Mouse (Mus musculus) stomach, postnatal 0 days (tissue): ENCODE data around the gene Cftr.

Experiments used
- CTCF ChIP-seq: IDR thresholded peaks from 2 replicates; pipeline ENCODE4 v1.5.1; 2016; ENCODE audit warnings: antibody characterized with exemption, low read depth, mild to moderate bottlenecking, moderate library complexity
- EP300 ChIP-seq: optimal IDR thresholded peaks from 2 replicates; pipeline ENCODE3; 2016; ENCODE audit warnings: antibody characterized with exemption

DNA sequence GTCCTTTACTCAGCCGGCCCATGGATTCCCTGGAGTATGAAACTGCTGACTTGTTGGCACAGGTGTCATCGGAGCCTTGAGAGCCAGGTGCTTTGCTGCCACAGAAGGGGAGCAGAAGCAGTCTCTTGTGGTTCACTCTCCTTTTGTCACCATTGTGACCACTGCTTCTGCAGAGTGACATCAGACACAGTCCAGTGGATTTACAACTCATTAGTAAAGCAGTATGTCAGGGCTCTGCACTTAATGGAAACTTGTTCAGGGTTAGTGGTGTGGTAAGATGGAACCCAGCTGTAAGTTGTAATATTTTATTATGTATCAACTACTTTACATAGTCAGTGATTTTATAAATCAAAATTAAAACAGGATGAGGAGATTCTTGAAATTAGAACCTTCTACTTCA lies 7.0 kb downstream of the Cftr start:
- no peak for TF ChIP-seq EP300
- no peak for TF ChIP-seq CTCF
